Mouse (Mus musculus) bone marrow macrophage, adult 2 months (primary cell): Measurements from ENCODE around the gene Ift122.

Experiments used
- CTCF ChIP-seq: IDR thresholded peaks from 2 replicates; pipeline ENCODE4 v1.5.1; 2012; ENCODE audit warnings: low read depth, mild to moderate bottlenecking, low read length, moderate library complexity
- POLR2A ChIP-seq: IDR thresholded peaks from 2 replicates; pipeline ENCODE4 v1.6.1; 2012; ENCODE audit warnings: mild to moderate bottlenecking, low read depth, low read length, borderline replicate concordance

GRCm38 (mm10) chr6:115909940-115910339 is 56.7 kb downstream of the Ift122 start:
- TF ChIP-seq POLR2A (no peak), CTCF (no peak)
